Mouse (Mus musculus): Measurements from ENCODE around the gene Hist1h3g.

Gene Hist1h3g

GRCm38 (mm10) chr13:23515826-23516620 lies 19.2 kb upstream of the Hist1h3g start:
- DNase-seq: no peak

GRCm38 (mm10) chr13:23516822-23517602 lies 18.2 kb upstream of the Hist1h3g start:
- DNase-seq: peak; percentile 63 to 82

DNA sequence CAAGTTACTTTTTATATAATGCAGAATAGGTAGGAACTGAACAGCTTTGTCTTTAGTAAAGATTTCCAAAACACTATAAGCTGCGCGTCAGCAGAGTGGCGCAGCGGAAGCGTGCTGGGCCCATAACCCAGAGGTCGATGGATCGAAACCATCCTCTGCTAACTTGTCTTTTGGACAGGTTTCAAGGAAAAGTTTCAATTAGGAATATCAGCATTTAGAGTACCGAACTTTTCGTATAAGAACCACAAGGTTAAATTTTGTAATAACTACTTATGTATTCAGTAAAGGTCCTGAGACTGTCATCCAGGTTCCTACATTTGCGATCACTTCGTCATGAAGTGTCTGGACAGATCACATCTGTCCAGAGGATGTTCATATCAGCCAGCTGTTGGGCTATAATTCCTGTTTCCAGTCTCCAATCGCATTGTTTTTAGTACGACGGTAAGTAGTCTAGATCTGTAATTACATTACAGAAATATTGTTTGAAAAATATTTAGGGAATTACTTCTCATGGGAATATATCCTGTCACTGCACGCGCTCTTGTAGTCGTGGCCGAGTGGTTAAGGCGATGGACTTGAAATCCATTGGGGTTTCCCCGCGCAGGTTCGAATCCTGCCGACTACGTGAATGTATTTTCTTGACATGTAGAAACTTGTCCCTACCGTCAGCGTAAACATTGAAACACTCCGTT lies 17.5 kb upstream of the Hist1h3g start:
- peak; percentile 78 to 87 for DNase-seq

- no peak for DNase-seq
These were observed 17.0 kb upstream of the Hist1h3g start for GRCm38 (mm10) chr13:23518295-23518603.

DNA sequence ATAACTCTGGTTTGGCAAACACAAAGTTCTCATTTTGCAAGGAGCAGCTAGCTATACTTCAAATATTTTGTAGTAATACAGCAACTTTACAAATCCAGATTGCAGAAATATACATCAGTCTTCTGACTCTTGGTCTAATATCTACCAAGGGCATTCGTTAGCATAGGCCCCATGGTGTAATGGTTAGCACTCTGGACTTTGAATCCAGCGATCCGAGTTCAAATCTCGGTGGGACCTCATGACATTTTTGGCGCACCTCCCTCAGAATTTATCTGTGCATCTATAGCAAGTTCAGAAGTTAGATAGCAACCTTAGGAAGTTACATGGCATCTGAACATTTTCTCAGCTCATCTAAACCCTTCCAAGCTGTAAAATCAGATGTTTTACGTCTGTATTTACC lies 16.3 kb upstream of the Hist1h3g start:
- peak; percentile 56 to 77 for DNase-seq

DNA sequence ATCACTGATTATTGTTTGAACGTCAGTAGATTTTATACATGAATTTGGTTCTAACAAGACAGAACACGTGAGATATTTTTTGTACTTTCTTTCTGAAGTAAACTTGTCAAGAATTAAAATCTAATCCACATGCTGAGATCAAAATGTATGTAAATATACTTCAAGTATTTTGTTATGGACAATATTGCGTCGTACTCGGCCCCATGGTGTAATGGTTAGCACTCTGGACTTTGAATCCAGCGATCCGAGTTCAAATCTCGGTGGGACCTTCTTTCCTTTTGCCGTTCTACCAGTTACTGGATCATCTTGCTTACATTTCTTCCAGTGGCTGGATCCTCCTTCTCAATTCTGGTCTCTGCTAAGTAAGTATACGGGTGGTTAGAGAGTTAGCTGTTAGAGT lies 15.8 kb upstream of the Hist1h3g start:
- peak; percentile 47 to 72 for DNase-seq

- peak; percentile 65 to 76 for DNase-seq
These were observed 13.5 kb upstream of the Hist1h3g start for GRCm38 (mm10) chr13:23521703-23522102.

DNA sequence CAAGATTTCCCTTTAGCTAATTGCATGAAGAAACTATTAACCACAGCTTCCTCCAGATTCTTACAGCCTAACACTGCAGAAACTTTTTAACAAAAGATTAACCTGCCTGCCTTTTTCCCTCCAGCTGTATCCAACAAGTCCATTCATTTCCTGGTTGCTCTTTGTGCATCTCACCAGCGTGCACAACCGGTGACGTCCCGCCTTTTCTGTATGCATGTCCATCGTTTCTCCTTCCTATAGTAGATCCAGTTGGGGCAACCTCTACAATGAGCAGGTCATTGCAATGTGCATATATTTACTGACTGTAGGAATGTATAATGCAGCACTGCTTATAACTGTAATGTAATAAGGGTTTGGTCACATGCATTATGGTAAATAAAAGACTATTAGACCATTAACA lies 11.2 kb upstream of the Hist1h3g start:
- no peak for DNase-seq

GRCm38 (mm10) chr13:23524654-23525053 lies 10.6 kb upstream of the Hist1h3g start:
- peak in 1 of 2 experiments; percentile 57 for DNase-seq

DNA sequence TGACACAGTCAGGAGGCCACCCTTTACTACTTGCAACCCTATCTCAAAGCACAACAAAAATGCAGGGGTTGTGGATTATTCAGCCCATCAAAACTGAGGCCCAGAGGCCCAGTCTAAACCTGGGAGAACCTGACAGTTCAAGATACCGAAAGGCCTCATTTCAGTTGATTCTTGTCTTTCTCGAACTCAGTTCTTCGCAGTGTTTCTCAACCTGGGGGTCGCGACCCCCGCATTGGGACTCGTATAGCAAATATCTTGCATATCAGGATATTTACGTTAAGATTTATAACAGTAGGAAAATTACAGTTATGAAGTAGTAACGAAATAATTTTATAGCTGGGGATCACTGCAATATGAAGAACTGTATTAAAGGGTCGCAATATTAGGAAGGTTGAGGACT lies 9.3 kb upstream of the Hist1h3g start:
- DNase-seq: no peak

- peak; percentile 73 to 84 for DNase-seq
These were observed 8.9 kb upstream of the Hist1h3g start for GRCm38 (mm10) chr13:23526312-23526711.

DNA sequence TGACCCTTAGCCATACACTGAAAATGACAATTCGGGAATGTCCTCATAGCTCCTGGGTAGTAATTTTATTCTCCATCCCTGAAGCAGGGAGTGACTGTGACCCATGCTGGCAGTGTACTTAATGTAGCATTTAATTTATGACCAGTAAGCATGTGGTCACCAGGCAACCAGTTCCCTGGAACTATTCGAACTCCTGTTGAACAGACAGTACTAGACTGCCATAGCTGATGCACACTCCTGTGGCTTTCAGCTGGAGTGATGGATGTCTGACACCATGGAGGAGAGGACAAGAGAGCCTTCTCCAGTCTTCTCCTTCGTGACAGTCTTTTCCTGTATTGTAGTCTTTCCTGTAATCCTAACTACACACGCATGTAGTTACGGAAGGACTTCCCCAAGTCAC lies 6.2 kb upstream of the Hist1h3g start:
- no peak for DNase-seq

DNA sequence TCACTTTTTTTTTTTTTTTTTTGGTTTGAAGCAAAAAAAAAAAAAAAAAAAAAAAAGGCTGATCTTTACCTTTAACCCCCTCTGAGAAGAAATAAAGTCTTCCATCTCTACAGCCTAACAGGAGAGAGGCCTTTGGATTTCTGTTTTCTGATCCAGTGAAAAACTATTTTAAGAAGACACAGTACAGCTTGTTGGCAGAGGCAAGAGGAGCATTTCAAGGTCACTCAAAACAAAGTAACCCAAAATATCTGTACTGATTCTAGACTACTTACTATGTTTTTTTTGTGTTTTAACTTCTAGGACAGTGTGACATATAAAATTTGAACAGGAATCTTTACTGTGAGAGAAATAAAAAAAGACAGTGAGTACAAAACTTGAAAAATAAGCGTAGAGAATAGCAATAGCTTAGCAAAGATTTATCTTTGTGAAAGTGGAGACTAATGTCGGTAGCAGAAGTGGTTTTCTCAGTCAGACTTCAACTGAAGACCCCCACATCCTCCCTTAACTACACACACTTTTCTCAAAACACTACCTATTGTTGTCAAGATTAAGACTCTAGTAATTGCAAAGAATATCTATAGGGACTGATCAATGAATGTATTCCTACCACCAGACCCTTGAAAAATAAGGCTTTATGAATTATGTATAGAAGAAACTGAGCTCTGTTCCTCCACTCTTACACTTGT lies 5.6 kb upstream of the Hist1h3g start:
- no peak for DNase-seq

- peak; percentile 42 to 64 for DNase-seq
These were observed 4.9 kb upstream of the Hist1h3g start for GRCm38 (mm10) chr13:23530181-23530900.

DNA sequence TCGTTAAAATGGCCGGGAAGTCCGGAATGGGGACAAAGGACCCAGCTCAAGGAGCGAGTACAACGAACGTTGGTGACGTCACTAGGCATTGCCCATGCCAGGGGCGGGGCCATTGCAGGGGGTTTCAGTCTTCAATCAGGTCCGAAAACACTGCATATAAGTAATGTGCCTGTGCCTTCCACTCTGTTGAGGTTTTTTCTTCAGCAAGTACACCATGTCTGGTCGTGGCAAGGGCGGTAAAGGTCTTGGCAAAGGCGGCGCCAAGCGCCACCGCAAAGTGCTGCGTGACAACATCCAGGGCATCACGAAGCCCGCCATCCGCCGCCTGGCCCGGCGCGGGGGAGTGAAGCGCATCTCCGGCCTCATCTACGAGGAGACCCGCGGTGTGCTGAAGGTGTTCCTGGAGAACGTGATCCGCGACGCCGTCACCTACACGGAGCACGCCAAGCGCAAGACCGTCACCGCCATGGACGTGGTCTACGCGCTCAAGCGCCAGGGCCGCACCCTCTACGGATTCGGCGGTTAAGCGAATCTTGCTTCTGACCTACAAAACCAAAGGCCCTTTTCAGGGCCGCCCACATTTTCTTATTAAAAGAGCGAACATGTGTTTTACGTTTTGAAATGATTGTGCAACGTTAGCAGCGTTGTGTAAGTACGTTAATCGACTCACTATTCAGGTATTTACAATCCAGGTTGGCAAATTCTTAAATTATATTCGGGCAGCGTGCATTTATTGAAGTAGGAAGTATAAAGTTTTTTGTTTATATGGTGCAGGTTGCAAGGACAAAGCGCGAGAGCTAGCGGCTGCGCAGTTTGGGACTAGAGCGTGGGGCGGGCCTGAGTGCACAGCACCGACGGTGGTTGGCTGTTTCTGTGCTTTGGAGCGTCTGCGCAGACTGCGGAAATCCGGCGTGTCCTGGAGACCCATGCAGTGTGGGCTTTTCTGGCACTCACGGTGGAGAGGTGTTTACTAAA lies 4.0 kb upstream of the Hist1h3g start, which contains the start of gene Hist1h4h:
Hist1h4h (plus strand) TSS at position 150 of the 975 bp plus-strand sequence.
- peak; percentile 91 to 93 for DNase-seq

- DNase-seq: no peak
These were observed 2.8 kb upstream of the Hist1h3g start for GRCm38 (mm10) chr13:23532262-23533075.

DNA sequence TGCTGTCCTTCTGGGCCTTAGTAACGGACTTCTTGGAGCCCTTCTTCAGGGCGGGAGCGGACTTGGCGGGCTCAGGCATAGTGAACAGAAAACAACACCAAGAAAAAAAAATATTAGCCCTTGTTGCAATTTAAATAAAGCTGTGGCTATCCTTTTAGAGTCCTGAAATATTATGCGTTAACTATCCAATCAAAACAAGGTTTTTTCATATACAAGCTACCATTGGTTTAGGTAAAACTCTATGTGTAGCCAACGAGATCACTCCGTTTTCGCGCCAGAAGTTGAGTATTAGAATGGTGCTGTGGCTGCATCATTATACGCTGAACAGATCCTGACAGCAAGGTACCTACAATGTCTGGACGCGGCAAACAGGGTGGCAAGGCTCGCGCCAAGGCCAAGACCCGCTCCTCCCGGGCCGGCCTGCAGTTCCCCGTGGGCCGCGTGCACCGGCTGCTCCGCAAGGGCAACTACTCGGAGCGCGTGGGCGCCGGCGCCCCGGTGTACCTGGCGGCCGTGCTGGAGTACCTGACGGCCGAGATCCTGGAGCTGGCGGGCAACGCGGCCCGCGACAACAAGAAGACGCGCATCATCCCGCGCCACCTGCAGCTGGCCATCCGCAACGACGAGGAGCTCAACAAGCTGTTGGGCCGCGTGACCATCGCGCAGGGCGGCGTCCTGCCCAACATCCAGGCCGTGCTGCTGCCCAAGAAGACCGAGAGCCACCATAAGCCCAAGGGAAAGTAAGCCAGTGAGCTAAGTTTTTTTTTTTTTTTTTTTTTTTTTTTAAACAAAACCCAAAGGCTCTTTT lies 1.5 kb upstream of the Hist1h3g start, which contains the start of gene Hist1h2af:
Hist1h2af (plus strand) TSS at position 347 of the 808 bp plus-strand sequence.
- DNase-seq: peak in 1 of 2 experiments; percentile 24

DNA sequence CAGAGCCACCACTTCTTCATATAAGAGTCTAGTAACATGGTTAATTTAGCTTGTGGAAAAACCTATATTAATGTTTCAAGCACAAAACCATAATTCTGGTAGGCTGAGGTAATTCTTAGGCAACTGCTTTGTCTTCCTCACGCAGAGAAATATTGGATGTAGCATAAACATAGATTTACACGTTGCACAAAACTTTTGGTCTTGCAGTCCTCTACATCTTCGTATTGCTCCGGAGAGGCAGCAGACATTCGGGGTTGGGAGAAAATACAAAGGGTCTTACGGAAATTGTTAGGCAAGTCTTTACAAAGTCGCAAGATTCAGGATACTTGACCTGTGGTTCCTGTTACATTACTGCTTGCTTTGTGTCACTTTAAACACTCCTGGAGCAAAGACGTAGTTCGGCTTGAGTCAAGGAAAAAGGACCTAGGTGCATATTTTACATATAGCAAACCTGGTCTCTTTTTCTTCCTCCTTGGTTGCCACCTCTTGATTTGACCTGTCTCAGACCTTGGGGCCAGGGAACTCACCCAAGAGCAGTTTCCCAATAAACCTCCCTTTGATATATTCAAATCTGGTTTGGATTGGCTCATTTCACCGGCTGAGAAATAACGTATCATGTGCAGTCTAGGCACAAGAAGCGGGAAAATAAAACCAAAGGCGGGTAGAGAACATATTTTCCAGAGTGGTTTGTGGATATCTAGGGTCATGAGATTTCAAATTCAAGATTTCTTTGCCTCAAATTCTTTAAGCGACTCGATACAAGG lies 672 bp upstream of the Hist1h3g start:
- no peak for DNase-seq
